Mouse (Mus musculus): ENCODE measurements around the gene Msantd3.
A peak's percentile ranks its signal among the peaks of the same experiment; 100 is the strongest.

The Msantd3 gene

GRCm38 (mm10) chr4:48554132-48554531 lies 14.4 kb downstream of the Msantd3 start:
- no peak for DNase-seq (ENCODE audit: low spot score in 2 of 2)

- DNase-seq (ENCODE audit: low spot score in 2 of 2), result no peak
Measured at GRCm38 (mm10) chr4:48555729-48556128, 16.0 kb downstream of the Msantd3 start.

GRCm38 (mm10) chr4:48559652-48560051 lies 19.9 kb downstream of the Msantd3 start:
- DNase-seq (ENCODE audit: low spot score in 2 of 2), result no peak

GRCm38 (mm10) chr4:48561824-48562223 lies 22.1 kb downstream of the Msantd3 start:
- no peak for DNase-seq (ENCODE audit: low spot score in 2 of 2)

- no peak for DNase-seq (ENCODE audit: low spot score in 2 of 2)
Measured at GRCm38 (mm10) chr4:48564962-48565361, 25.2 kb downstream of the Msantd3 start.

- DNase-seq (ENCODE audit: low spot score in 2 of 2), result no peak
Measured at GRCm38 (mm10) chr4:48576361-48576760, 36.6 kb downstream of the Msantd3 start.

GRCm38 (mm10) chr4:48577831-48578230 lies 38.1 kb downstream of the Msantd3 start:
- DNase-seq (ENCODE audit: low spot score in 2 of 2), result no peak

- no peak for DNase-seq (ENCODE audit: low spot score in 2 of 2)
Measured at GRCm38 (mm10) chr4:48578399-48578798, 38.7 kb downstream of the Msantd3 start.

GRCm38 (mm10) chr4:48579475-48580110 lies 39.9 kb downstream of the Msantd3 start:
- no peak for DNase-seq (ENCODE audit: low spot score in 2 of 2)

GRCm38 (mm10) chr4:48581201-48581600 lies 41.5 kb downstream of the Msantd3 start:
- DNase-seq (ENCODE audit: low spot score in 2 of 2), result no peak

GRCm38 (mm10) chr4:48581993-48582392 lies 42.3 kb downstream of the Msantd3 start:
- DNase-seq (ENCODE audit: low spot score in 2 of 2), result no peak

GRCm38 (mm10) chr4:48582941-48583340 lies 43.2 kb downstream of the Msantd3 start:
- DNase-seq (ENCODE audit: low spot score in 2 of 2), result no peak

- DNase-seq (ENCODE audit: low spot score in 2 of 2), result no peak
Measured at GRCm38 (mm10) chr4:48584421-48585240, 44.9 kb downstream of the Msantd3 start, which contains the start of gene Tmeff1. TSS of gene Tmeff1 (plus strand) at chr4:48585174.

GRCm38 (mm10) chr4:48585241-48586098 lies 45.7 kb downstream of the Msantd3 start:
- DNase-seq (ENCODE audit: low spot score in 2 of 2), result peak in 1 of 2 experiments; percentile 13

- DNase-seq (ENCODE audit: low spot score in 2 of 2), result no peak
Measured at GRCm38 (mm10) chr4:48586099-48586821, 46.5 kb downstream of the Msantd3 start.

- DNase-seq (ENCODE audit: low spot score in 2 of 2), result no peak
Measured at GRCm38 (mm10) chr4:48587526-48587925, 47.8 kb downstream of the Msantd3 start.

- DNase-seq (ENCODE audit: low spot score in 2 of 2), result no peak
Measured at GRCm38 (mm10) chr4:48588576-48588975, 48.8 kb downstream of the Msantd3 start.

GRCm38 (mm10) chr4:48590862-48591261 lies 51.1 kb downstream of the Msantd3 start:
- DNase-seq (ENCODE audit: low spot score in 2 of 2), result no peak

GRCm38 (mm10) chr4:48591390-48591789 lies 51.7 kb downstream of the Msantd3 start:
- DNase-seq (ENCODE audit: low spot score in 2 of 2), result no peak

- DNase-seq (ENCODE audit: low spot score in 2 of 2), result peak; percentile 48 to 50
Measured at GRCm38 (mm10) chr4:48592328-48592727, 52.6 kb downstream of the Msantd3 start.

- no peak for DNase-seq (ENCODE audit: low spot score in 2 of 2)
Measured at GRCm38 (mm10) chr4:48592844-48593243, 53.1 kb downstream of the Msantd3 start.
